Mouse (Mus musculus) neutrophil, adult 5-6 weeks (primary cell): ENCODE results near the gene Dnajc5. TPM values are rescaled to one million over a fixed set of nuclear protein-coding genes. Genes with fewer than 3 reads are reported as not detected.
A peak's percentile ranks its signal among the peaks of the same experiment; 100 is the strongest.

Source experiments
- ATAC-seq: fragments of 151-379, 151-347 bp; 2 replicates; pipeline ENCODE4 v1.8.0; 2017; ENCODE audit warnings: mild to moderate bottlenecking, moderate TSS enrichment; ENCODE audit not compliant: insufficient number of reproducible peaks, poor library complexity, low FRiP score, severe bottlenecking; ENCODE audit errors: extremely low read depth
- total RNA-seq: library from RNA; stranded (forward); fragments of 200-1000 nt; gene quantifications from 2 replicates; pipeline ENCODE4 v1.2.3, GENCODE M21; 2017

Gene Dnajc5
- total RNA-seq, 1 experiment from 2014 or later: 85.7 TPM

DNA sequence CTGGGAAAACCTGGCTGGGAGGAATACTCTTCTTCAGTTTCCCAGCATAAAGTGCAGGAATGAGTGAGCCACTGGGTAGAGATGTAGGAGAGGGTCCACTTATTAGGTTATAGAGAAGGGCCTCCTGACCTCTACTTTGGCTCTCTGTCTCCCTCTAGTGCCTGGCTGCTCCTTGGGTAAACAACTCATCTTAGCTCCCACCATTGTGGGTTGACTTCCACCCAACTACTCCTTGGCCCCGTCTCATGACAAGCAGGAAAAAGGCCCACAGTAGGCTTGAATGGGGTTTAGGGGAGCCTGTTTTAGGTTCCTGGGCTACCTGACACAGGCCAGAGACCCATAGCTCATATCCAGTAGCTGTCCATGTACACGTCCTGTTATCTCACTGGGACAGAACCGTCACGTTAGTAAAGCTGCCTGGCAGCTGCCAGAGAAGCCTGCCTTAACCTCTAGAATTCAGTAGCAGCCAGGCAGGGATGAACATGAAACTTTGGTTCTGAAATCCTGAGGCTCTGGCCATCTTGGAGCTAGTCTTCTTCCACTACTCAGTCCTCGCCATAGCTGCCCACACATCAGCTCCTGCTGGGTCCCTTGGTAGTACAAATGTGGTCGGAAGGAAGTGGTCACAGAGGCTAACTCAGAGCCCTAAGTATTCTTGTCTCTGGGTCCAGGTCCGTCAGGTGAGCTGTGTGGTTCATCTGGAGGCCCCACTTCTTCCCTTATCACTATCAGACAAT is 48.2 kb downstream of the Dnajc5 start:
- ATAC-seq: peak; percentile 63

DNA sequence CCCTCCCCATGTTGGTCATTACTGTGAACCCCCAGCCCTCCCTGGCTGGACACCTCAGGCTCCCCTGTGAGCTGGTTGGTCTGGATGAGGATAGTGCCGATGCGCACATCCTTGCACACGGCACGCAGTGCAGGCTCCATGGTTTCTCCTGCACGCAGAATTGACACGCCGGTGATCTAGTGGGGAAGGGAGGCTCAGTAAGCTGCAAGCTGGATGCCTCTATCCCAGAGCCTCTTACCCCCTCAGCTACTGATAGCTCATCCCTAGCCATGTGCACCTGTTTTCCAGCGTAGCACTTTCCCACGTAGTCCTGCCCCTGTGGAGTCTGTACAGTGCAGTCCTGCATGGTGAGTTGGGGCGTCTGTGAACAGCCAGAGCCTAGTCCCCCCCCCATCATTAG is 49.6 kb downstream of the Dnajc5 start:
- ATAC-seq: no peak

DNA sequence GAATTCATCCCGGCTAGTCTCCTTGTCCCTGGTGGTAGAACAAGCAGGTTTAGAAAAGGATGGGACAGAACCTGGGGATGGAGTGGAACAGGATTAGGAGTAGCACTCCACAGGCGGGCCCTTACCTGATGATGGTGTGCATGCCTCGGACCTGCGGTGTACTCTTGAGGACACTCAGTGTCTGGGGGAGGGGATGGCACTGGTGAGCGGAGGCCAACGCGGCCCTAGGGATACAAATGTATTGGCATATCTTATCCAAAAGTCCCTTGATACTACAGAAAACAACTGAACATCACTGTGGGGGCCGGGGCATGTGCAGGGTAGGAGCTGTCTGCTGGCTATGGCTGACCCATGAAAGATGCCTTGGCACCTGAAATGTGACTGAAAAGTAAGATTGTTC is 50.1 kb downstream of the Dnajc5 start:
- no peak for ATAC-seq

DNA sequence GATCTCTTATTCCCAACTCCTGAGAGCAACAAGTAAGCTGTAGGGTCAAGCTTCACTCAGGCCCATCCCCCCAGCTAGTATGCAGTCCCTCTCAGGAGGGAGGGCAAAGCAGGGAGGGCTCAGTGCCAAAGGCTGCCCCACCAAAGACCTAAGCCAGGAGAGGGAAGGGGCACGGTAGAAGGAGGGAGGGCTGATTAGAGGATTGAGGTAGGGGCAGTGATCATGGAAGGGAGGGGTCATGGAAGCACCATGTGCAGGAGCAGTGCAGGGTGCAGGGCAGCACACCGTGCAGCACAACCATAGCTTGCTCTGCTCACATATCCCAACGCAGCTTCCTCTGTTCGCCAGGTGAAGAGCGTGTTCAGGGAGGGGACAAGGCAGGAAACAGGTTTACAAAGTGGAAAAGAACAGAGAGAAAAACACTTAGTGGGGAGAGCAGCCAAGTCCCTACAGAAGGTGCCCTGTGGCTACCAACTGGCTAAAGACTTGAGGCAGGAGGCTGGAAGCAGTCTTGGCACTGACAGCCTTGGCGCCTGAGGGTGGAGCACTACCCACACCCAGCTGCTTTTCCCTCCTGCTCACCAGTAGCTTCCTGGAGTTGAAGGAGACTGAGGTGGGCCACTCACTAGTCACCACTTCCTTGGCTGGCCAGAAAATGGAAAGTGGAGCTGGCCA is 50.8 kb downstream of the Dnajc5 start:
- ATAC-seq: no peak

DNA sequence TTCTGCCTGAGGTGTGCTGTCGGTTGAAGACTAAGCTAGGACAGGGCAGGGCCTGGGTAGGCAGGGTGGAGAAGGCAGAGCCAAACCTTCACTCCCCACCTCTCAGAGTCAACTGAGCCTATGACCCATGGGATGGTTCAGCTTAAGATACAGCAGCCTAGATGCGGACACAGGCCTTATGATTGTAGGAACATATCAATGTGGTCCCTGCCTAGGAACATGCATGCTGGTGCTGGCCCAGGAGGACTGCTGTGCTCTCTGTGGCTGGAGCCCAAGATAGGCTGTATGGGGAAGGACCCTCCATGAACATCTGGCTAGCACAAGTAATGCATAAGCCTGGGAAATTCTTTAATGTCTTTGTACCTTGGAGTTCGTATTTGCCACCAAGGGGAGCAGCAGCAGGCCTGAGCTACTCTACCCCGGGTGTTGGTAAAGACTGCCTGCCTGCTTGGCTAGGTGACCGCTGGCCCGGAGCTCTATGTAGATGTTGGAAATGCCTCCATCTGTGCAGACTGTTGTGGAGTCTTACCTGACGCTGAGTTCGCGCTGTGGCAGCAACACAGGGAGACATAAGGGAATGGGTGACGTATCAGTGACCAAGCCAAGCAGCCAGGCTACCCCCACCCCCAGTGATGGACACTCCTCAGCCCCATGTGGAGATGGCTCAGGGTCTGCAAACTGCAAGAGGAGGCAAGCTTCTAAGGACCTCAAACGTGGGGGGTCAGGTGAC is 51.8 kb downstream of the Dnajc5 start:
- no peak for ATAC-seq

DNA sequence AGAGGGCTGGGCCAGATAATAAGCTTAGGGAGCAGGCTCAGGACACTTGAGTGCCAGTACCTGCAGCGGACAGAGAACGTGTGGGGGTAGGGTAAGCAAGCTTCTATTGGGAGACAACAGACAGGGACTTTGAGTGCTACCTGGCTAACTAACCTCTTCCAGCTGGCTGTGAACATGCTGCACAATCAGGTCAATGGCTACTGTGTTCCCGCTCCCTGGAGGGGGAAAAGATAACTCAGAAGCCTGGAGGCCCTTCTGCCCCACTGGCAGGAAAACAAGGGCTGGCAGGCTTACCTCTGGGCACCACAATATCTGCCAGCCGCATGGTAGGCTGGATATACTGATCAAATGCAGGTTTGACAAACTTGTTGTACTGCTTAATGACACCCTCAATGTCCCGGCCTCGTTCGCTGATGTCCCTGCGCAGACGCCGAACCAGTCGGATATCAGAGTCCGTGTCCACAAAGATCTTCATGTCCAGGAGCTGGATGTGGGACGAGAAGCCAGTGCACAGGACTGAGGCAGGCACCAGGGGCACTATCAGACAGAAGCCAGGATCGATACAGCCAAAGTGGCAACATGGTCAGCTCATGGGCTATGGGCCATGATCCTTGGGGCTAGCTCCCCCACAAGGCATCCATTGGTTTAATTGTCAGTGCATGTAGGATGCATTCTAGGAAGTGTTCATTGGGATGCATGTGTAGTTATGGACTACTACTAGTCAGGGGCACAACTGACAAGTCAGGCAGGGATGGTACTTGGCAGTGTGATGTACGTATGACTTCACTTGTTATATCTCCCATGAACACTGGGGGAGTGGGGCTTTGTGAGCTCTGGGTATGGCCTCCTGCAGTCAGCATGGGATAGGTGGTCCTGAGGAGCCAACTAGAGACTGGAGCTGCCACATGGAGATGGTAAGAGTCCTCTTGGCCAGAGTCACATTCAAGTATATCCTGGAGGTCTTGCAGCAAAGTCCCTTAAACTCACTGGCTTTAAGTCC is 52.9 kb downstream of the Dnajc5 start:
- no peak for ATAC-seq

DNA sequence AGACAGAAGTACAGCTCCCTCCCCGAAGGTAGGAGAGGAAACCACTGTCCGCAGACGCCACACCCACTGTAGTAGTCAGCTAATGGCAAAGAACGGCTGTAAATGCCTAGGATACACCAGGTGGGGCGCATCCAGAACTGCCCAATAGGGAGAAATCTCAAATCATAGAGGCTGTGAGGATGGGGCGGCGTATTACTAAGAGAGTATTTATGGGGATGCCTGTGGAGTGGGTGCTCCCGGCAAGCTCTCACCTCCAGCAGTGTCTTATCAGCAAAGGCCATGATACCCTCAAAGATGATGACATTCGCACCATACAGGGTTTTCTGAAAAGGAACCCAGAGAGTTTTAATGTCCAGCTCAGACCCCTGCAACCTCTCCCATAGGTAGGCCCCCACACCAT is 53.7 kb downstream of the Dnajc5 start:
- no peak for ATAC-seq

DNA sequence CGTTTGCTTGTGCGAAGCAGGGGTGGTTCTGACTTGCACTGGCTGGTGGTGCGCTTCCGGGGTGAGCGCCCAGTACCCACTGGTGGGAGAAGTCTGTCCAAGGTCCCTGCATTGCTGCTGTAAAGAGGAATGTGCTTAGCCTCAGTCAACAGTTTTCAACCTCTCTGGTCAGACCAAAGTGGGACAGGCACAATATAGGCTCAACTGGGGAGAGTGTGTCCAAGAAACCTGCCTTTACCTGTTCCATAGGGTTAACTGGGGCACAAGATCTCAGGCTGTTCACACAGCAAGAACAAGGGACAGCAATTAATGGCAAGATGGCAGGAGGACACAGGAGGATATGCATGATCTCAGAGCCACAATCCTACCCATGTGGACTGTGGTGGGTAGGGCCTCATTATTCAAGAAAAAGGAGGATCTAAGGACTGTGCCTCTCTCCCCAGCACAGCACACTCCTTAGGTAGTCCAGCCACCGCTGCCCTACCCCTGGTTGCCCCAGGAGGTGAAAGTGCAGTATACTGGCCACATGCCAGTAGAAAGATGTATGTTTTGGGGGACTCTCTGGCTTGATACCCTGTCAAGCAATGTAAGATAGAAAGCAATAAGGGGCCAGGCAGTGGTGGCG is 54.7 kb downstream of the Dnajc5 start:
- ATAC-seq: no peak

DNA sequence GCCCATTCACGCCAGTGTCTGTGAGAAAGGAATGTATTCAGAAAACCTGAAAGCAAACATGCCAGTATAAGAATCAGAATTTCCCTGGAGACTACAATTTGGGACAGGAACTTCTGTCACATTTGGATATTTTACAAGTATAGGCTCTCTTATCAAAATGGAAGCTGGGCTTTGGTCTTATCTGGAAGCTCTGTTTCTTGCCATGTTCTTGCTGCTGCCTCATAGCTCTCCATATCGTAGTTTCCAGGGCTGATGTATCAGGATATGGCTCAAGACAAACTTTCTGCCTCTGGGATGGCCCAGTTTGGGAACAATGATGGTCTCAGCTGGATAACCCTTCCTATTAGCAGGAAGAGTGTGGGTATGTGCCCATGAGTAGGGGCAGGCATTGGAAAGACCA is 56.3 kb downstream of the Dnajc5 start:
- ATAC-seq: no peak

DNA sequence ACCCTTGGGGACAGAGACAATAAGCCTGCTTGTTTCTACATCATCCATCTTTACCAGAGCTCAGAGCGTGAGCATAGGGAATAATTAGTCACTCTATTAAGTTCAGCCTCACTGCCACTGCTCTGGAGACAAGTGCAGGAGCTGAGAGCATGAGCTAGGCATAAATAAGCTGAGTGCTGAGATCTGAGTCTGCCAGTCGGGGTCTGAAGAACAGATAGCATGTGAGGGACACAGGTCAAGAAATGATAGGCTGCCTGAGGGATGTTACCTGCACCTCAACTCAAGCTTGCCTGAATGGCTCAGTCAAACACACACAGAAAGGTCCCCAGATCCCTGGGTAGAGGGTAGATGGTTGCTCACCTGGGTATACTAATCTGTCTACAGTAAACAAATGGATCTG is 56.8 kb downstream of the Dnajc5 start:
- ATAC-seq: no peak

DNA sequence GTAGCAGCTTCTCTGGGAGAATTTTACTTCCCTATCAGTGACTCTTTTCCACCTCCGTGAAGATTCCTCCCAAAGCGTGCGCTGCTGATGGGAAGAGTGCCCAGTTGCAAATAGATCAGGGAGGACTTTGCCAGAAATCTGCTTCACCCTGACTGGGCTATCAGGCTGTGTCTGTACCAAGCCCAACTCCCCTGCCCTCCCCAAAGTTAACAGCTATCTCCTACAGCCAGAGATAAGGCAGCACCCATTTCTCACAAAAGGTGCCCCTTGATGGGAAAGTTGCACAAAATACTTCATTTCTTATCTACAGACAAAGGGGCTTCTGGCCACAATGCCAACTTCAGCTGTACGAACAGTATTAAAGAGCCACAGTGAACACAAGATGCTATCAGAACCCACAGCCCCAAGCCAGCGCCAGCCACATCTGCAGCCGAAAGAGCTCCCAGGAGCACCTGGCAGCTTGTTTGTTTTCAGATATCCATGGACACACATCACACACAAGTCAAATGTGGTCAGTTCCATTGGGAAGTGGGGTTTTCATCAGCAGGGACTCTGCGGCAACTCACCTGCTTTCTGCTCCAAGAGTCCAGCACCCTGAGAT is 57.8 kb downstream of the Dnajc5 start:
- ATAC-seq: no peak

DNA sequence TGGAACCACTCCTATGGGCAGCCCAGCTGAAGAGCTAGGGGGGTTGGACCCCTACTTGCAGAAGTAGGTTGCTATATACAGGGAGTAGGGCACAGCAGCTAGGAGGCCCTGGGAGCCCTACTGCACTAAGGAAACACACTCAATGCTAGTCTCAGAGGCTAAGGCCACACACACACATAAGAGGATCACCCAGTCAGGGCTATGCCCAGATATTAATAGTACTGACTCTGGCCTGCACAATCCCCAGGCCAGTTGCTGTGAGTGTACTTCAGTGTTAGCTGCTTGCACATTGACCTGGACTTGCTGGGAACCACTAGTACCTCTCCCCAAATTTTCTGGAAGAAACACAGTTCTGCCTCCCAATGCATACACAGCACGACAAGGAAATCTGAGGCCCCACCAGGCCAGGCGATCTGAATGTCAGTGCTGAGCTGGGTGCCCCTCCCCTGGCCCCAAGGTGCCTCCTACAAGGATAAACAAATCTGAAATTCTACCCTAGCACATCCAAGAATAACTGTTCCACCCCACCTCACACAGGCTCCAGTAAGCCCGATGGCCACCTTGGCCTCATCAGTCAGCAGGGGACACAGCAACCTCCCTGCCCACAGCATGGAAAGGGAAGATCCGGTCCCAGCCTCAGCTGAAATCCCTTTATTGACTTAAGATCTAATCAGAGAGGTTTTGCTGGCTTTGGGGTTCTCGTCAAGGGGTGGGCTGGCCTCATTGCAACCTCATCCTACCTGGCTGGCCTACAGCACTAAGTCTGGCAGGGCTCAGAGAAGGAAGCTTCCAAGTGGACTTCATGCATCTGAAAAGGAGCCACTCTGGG is 58.7 kb downstream of the Dnajc5 start:
- no peak for ATAC-seq

DNA sequence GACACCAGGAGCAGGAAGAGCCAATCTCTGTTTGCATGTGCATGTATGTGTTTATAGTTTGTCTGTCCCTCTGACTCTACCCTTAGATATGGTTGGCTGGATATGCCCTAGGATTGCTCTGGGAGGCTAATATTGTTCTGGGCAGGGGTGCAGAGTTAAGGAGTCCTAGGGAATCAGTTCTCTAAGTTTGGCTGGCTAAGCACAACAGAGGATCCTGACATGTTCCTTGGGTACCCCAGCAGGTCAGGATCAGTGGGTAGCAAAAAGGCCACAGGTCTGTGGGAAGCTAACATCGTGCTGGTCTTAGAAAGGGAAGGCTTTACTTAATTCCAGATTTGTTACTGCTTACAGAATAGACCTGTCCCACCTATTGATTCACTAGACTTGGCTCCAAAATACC is 59.4 kb downstream of the Dnajc5 start:
- no peak for ATAC-seq

DNA sequence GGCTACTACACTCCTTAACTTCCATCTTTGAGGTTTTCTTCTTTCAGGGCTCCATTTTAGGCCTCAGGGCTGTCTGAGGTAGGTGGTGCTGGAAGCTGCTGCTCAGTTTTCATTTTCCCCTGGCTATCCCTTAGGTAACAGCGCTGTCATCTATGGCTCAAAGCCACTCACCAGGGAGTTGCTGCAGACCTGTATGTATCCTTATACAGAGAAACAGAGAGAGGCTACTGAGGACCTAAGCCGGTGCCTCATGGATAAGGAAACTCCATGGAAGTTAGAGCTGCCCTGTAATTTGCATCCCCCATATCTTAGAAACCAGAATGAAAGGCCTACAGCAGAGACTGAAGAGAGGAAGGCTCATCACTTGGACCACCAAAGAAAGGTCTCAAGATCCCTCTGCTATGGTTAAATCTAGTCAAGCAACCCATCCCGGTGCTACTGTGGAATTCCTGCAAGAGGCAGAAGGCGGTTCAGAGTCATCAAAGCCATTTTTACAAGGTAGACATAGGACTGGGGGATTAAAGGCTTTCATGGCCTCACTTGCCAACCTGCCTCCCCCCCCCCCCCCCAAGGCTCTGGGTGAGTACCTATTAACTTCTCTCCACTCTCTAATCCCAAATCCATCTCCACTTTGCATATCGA is 60.0 kb downstream of the Dnajc5 start:
- ATAC-seq: no peak

DNA sequence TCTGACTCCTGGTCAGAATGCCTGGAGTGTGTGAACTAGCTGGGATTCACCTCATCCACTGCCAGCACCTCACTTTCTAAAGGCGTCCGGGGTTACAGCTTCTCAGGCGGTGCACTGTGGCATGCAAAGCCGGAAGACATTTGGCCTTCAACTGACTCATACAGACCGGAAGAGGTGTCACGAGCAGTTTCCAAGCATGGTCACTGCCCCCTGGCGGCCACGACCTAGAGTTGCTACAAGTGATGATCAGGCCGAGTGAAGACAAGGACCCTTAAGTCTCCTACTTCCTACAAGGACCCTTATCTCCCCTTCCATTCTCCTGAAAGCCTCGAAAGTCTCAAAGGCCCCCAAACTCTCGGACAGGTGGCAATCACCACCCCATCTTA is 60.7 kb downstream of the Dnajc5 start:
- peak; percentile 90 for ATAC-seq

DNA sequence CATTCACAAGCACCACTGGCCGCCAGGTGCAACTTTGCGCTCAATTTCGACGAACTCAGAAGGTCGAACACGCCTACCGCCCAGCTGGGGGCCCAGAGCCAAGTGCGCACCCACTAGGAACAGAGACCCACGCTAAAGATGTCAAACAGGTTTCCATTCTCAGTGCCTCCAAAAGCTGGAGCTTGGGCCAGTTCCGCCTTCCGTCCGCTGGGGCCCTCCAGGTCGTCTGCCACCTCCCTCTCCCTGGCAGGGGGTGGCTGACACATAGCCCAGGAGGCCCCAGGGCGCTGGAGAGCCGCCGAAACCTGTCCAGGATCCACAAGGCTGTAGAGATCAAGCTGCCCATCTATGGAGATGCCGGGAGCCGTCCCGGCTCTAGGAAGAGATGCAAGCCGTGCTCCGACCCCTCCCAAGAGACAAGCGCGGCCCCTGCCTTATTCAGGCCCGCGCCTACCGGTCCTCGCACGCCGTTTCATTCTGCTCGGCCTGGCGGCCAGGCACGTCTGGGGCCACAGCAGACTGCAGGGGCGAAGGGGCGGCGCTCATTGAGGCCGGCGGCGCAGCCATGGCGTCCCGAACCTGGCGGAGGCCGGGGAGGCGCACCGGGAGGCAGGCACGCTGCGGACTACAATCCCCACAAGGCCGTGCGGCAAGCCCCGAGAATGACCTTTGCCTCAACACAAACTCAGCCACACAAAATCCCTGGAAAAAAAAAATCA is 61.3 kb downstream of the Dnajc5 start:
- ATAC-seq: peak; percentile 52
